Mouse (Mus musculus): Measurements from ENCODE around the gene Zfp985.
"Not testable (repeated sequence)": the region's sequence is repeated elsewhere in the genome, so short reads cannot be mapped to it uniquely, and the experiment has no call there.

Gene Zfp985

GRCm38 (mm10) chr4:147553071-147553470 is at the start of gene Zfp985:
TSS of gene Zfp985 (plus strand) at chr4:147553277.
- DNase-seq (ENCODE audit: low spot score) = not testable (repeated sequence)

GRCm38 (mm10) chr4:147509174-147509573 is 43.9 kb upstream of the Zfp985 start:
- DNase-seq (ENCODE audit: low spot score) = no peak

GRCm38 (mm10) chr4:147518981-147519380 is 34.1 kb upstream of the Zfp985 start:
- DNase-seq (ENCODE audit: low spot score) = no peak

GRCm38 (mm10) chr4:147520100-147520499 is 33.0 kb upstream of the Zfp985 start:
- no peak for DNase-seq (ENCODE audit: low spot score)

- no peak for DNase-seq (ENCODE audit: low spot score)
Measured at GRCm38 (mm10) chr4:147525125-147525524, 28.0 kb upstream of the Zfp985 start.

GRCm38 (mm10) chr4:147530366-147530765 is 22.7 kb upstream of the Zfp985 start:
- no peak for DNase-seq (ENCODE audit: low spot score)

GRCm38 (mm10) chr4:147535916-147536315 is 17.2 kb upstream of the Zfp985 start:
- DNase-seq (ENCODE audit: low spot score) = not testable (repeated sequence)

- DNase-seq (ENCODE audit: low spot score) = no peak
Measured at GRCm38 (mm10) chr4:147537702-147538101, 15.4 kb upstream of the Zfp985 start.

GRCm38 (mm10) chr4:147539918-147540317 is 13.2 kb upstream of the Zfp985 start, which contains the start of gene Gm16503:
TSS of gene Gm16503 (plus strand) at chr4:147540218.
- DNase-seq (ENCODE audit: low spot score) = not testable (repeated sequence)

GRCm38 (mm10) chr4:147541105-147541504 is 12.0 kb upstream of the Zfp985 start:
- DNase-seq (ENCODE audit: low spot score) = no peak

GRCm38 (mm10) chr4:147554361-147554760 is 1.3 kb downstream of the Zfp985 start:
- not testable (repeated sequence) for DNase-seq (ENCODE audit: low spot score)

GRCm38 (mm10) chr4:147556921-147557320 is 3.8 kb downstream of the Zfp985 start:
- not testable (repeated sequence) for DNase-seq (ENCODE audit: low spot score)

- DNase-seq (ENCODE audit: low spot score) = not testable (repeated sequence)
Measured at GRCm38 (mm10) chr4:147558011-147558410, 4.9 kb downstream of the Zfp985 start.

GRCm38 (mm10) chr4:147559096-147559495 is 6.0 kb downstream of the Zfp985 start:
- not testable (repeated sequence) for DNase-seq (ENCODE audit: low spot score)

- DNase-seq (ENCODE audit: low spot score) = no peak
Measured at GRCm38 (mm10) chr4:147565426-147566220, 12.5 kb downstream of the Zfp985 start.

GRCm38 (mm10) chr4:147571156-147571555 is 18.1 kb downstream of the Zfp985 start:
- not testable (repeated sequence) for DNase-seq (ENCODE audit: low spot score)

- DNase-seq (ENCODE audit: low spot score) = not testable (repeated sequence)
Measured at GRCm38 (mm10) chr4:147579371-147579770, 26.3 kb downstream of the Zfp985 start.

GRCm38 (mm10) chr4:147586511-147587473 is 33.7 kb downstream of the Zfp985 start:
- DNase-seq (ENCODE audit: low spot score) = no peak

GRCm38 (mm10) chr4:147594630-147595029 is 41.6 kb downstream of the Zfp985 start:
- DNase-seq (ENCODE audit: low spot score) = not testable (repeated sequence)

- DNase-seq (ENCODE audit: low spot score) = no peak
Measured at GRCm38 (mm10) chr4:147597685-147598084, 44.6 kb downstream of the Zfp985 start.

GRCm38 (mm10) chr4:147598831-147599230 is 45.8 kb downstream of the Zfp985 start:
- DNase-seq (ENCODE audit: low spot score) = no peak

GRCm38 (mm10) chr4:147601881-147602280 is 48.8 kb downstream of the Zfp985 start:
- DNase-seq (ENCODE audit: low spot score) = no peak

All from layer of hippocampus, adult 11-12 months (tissue).